ENCODE assay signal across 22 mouse cellular contexts in genomic region chr2:83052914-83053690, GRCm38 (mm10).
DNase-seq lines count a peak whose midpoint lies in the region; ATAC-seq and TF ChIP-seq lines count a peak whose summit lies in the region.
"Had no signal": no experiment of that assay in that cellular context is flagged by ENCODE, and none has a peak within 500 bp of the region (broad histone marks: within the 10 kb centered on the region; RNA-seq: fewer than 3 reads in every experiment).

No protein-coding gene starts in this region.

- no peak for ATAC-seq in forebrain, embryonic 14.5 days
- ATAC-seq in forebrain, embryonic 12.5 days (ENCODE audit: low FRiP score) = no peak
- no peak for ATAC-seq in limb, embryonic 14.5 days (ENCODE audit: low FRiP score, low read depth)
- ATAC-seq: intestine, postnatal 0 days; liver, postnatal 0 days had no signal

- peak; percentile 42 for DNase-seq in forebrain, embryonic 14.5 days (ENCODE audit: low spot score)
- peak; percentile 9 for DNase-seq in limb, embryonic 14.5 days (ENCODE audit: low spot score)
- DNase-seq in limb, embryonic 10.5 days (ENCODE audit: low spot score) = no peak
- DNase-seq in brain, embryonic 18.5 days (ENCODE audit: low read depth, low spot score) = peak; percentile 49
- peak; percentile 7 to 12 for DNase-seq in layer of hippocampus, postnatal 10 days (ENCODE audit: low spot score in 2 of 2)
- DNase-seq in lung, postnatal 10 days = no peak
- DNase-seq in midbrain, embryonic 10.5 days (ENCODE audit: low spot score) = no peak
- DNase-seq: adrenal gland, adult 8-10 months; cerebellum, adult 9-10 months; embryo, embryonic 11 days; gastrocnemius, postnatal 25 days; heart, postnatal 14 days; liver, postnatal 0 days; lung, postnatal 36 days; spleen, adult 18-20 months had no signal

- no peak overlapping the region for H3K4me3 ChIP-seq in forebrain, embryonic 14.5 days (ENCODE audit: low read depth, low read length)
- H3K4me3 ChIP-seq in forebrain, embryonic 12.5 days (replicated peaks) = no peak overlapping the region
- H3K4me3 ChIP-seq in limb, embryonic 14.5 days (replicated peaks; ENCODE audit: low read length) = no peak overlapping the region
- H3K4me3 ChIP-seq in limb, embryonic 10.5 days = no peak overlapping the region
- no peak overlapping the region for H3K4me3 ChIP-seq in midbrain, embryonic 10.5 days
- H3K4me3 ChIP-seq: embryonic facial prominence, embryonic 15.5 days; heart, embryonic 10.5 days; limb, embryonic 15.5 days; neural tube, embryonic 13.5 days had no signal

- no peaks in the 10 kb centered on the region for H3K36me3 ChIP-seq in forebrain, embryonic 14.5 days (ENCODE audit: control insufficient read depth, insufficient read depth, low read length)
- H3K36me3 ChIP-seq in forebrain, embryonic 12.5 days (replicated peaks) = no peaks in the 10 kb centered on the region
- H3K36me3 ChIP-seq in limb, embryonic 14.5 days (ENCODE audit: control insufficient read depth, insufficient read depth, low read length) = no peaks in the 10 kb centered on the region
- H3K36me3 ChIP-seq in limb, embryonic 10.5 days = no peaks in the 10 kb centered on the region
- H3K36me3 ChIP-seq in midbrain, embryonic 10.5 days = no peaks in the 10 kb centered on the region
- H3K36me3 ChIP-seq: embryonic facial prominence, embryonic 15.5 days; heart, embryonic 10.5 days; limb, embryonic 15.5 days; neural tube, embryonic 13.5 days had no signal

- H3K27ac ChIP-seq in forebrain, embryonic 14.5 days (ENCODE audit: low read depth, low read length) = no peak overlapping the region
- H3K27ac ChIP-seq in forebrain, embryonic 12.5 days = no peak overlapping the region
- H3K27ac ChIP-seq in limb, embryonic 14.5 days (replicated peaks; ENCODE audit: low read depth, low read length) = no peak overlapping the region
- H3K27ac ChIP-seq in limb, embryonic 10.5 days = no peak overlapping the region
- no peak overlapping the region for H3K27ac ChIP-seq in midbrain, embryonic 10.5 days (replicated peaks)
- H3K27ac ChIP-seq: embryonic facial prominence, embryonic 15.5 days; heart, embryonic 10.5 days; hindbrain, embryonic 14.5 days; limb, embryonic 15.5 days; neural tube, embryonic 13.5 days had no signal

- H3K9ac ChIP-seq in forebrain, embryonic 14.5 days (ENCODE audit: low read length) = no peak overlapping the region
- H3K9ac ChIP-seq in forebrain, embryonic 12.5 days = no peak overlapping the region
- no peak overlapping the region for H3K9ac ChIP-seq in limb, embryonic 14.5 days (ENCODE audit: low read depth, low read length, severe bottlenecking)
- H3K9ac ChIP-seq: embryonic facial prominence, embryonic 15.5 days; hindbrain, embryonic 14.5 days; limb, embryonic 15.5 days; liver, postnatal 0 days; neural tube, embryonic 13.5 days had no signal

- H3K4me1 ChIP-seq in forebrain, embryonic 14.5 days (ENCODE audit: control insufficient read depth, insufficient read depth, low read length) = no peaks in the 10 kb centered on the region
- H3K4me1 ChIP-seq in forebrain, embryonic 12.5 days = no peaks in the 10 kb centered on the region
- no peaks in the 10 kb centered on the region for H3K4me1 ChIP-seq in limb, embryonic 14.5 days (ENCODE audit: control insufficient read depth, insufficient read depth, low read length)
- no peaks in the 10 kb centered on the region for H3K4me1 ChIP-seq in limb, embryonic 10.5 days
- no peaks in the 10 kb centered on the region for H3K4me1 ChIP-seq in midbrain, embryonic 10.5 days
- H3K4me1 ChIP-seq: embryonic facial prominence, embryonic 15.5 days; heart, embryonic 10.5 days; limb, embryonic 15.5 days; neural tube, embryonic 13.5 days had no signal

- WGBS in forebrain, embryonic 14.5 days = 82% methylated on average over 5 of the region's 5 CpGs
- WGBS in forebrain, embryonic 12.5 days = 81% methylated on average over 5 of the region's 5 CpGs
- 74% methylated on average over 5 of the region's 5 CpGs for WGBS in limb, embryonic 14.5 days
- 88% methylated on average over 5 of the region's 5 CpGs for WGBS in limb, embryonic 10.5 days
- WGBS in midbrain, embryonic 10.5 days = 86% methylated on average over 5 of the region's 5 CpGs

- no peak for TF ChIP-seq POLR2A in limb, embryonic 14.5 days (IDR thresholded peaks at IDR 0.05; ENCODE audit: borderline replicate concordance, extremely low read depth, insufficient read depth, insufficient read length)

- no peaks in the 10 kb centered on the region for H3K27me3 ChIP-seq in forebrain, embryonic 14.5 days (replicated peaks; ENCODE audit: control insufficient read depth, insufficient read depth, low read length)
- no peaks in the 10 kb centered on the region for H3K27me3 ChIP-seq in forebrain, embryonic 12.5 days
- no peaks in the 10 kb centered on the region for H3K27me3 ChIP-seq in limb, embryonic 14.5 days (ENCODE audit: control insufficient read depth, insufficient read depth, low read length)
- no peaks in the 10 kb centered on the region for H3K27me3 ChIP-seq in limb, embryonic 10.5 days (ENCODE audit: low read depth, poor library complexity, severe bottlenecking)
- no peaks in the 10 kb centered on the region for H3K27me3 ChIP-seq in midbrain, embryonic 10.5 days (ENCODE audit: low read depth, poor library complexity, severe bottlenecking)
- H3K27me3 ChIP-seq: embryonic facial prominence, embryonic 15.5 days; limb, embryonic 15.5 days; neural tube, embryonic 13.5 days had no signal

- H3K9me3 ChIP-seq in forebrain, embryonic 14.5 days (replicated peaks; ENCODE audit: control insufficient read depth, low read length) = no peaks in the 10 kb centered on the region
- H3K9me3 ChIP-seq in forebrain, embryonic 12.5 days = no peaks in the 10 kb centered on the region
- no peaks in the 10 kb centered on the region for H3K9me3 ChIP-seq in limb, embryonic 14.5 days (ENCODE audit: control insufficient read depth, low read length)
- H3K9me3 ChIP-seq in limb, embryonic 10.5 days (replicated peaks) = no peaks in the 10 kb centered on the region
- H3K9me3 ChIP-seq in midbrain, embryonic 10.5 days (replicated peaks) = no peaks in the 10 kb centered on the region
- H3K9me3 ChIP-seq: embryonic facial prominence, embryonic 15.5 days; heart, embryonic 10.5 days; limb, embryonic 15.5 days; neural tube, embryonic 13.5 days had no signal

- no peak overlapping the region for H3K4me2 ChIP-seq in forebrain, embryonic 14.5 days (ENCODE audit: low read length)
- H3K4me2 ChIP-seq in forebrain, embryonic 12.5 days = no peak overlapping the region
- no peak overlapping the region for H3K4me2 ChIP-seq in limb, embryonic 14.5 days (replicated peaks; ENCODE audit: low read depth, low read length, severe bottlenecking)
- H3K4me2 ChIP-seq: embryonic facial prominence, embryonic 15.5 days; hindbrain, embryonic 14.5 days; limb, embryonic 15.5 days; neural tube, embryonic 13.5 days had no signal

Comparison
In these comparisons a context has a peak if more than half of its experiments do, and no peak if none do; other contexts are left out.
1. DNase-seq: peak in forebrain, embryonic 14.5 days (single experiment), limb, embryonic 14.5 days (single experiment), brain, embryonic 18.5 days (single experiment) and layer of hippocampus, postnatal 10 days (2 of 2); none in limb, embryonic 10.5 days (single experiment), lung, postnatal 10 days (single experiment) and midbrain, embryonic 10.5 days (single experiment).